Mouse (Mus musculus) left cerebral cortex, postnatal 4 days (tissue): ENCODE measurements around the gene Ednrb. TPM values are rescaled to one million over a fixed set of nuclear protein-coding genes. Genes with fewer than 3 reads are reported as not detected.

ENCODE experiments used
- DNase-seq: peaks from one replicate; pipeline ENCODE4 v3.0.0-alpha.2; 2022
- intact Hi-C: fragments of 180-260 bp; cut with DNase I; formaldehyde crosslinking; loops from one replicate; pipeline ENCODE4 v1.15.1; 2025
- total RNA-seq, 2 experiments: library from RNA; stranded (reverse); gene quantifications; 2 replicates each; pipeline ENCODE4 v1.2.3; 2021

The Ednrb gene
- total RNA-seq, 2 experiments from 2014 or later = 80.9 to 85.0 TPM

- no peak for DNase-seq
- intact Hi-C loops = no loop called here
Observed at GRCm38 (mm10) chr14:103769319-103770245, 74.6 kb downstream of the Ednrb start.

GRCm38 (mm10) chr14:103767488-103767887 is 76.7 kb downstream of the Ednrb start:
- intact Hi-C loops = no loop called here
- no peak for DNase-seq

Other genes starting within 250 kb of the Ednrb start
- gene Slain1, start 194.2 kb downstream of the Ednrb start, total RNA-seq = 10 to 100 TPM; 82.2 to 93.0 TPM